Mouse (Mus musculus) myocyte (in vitro differentiated cells): Measurements from ENCODE around the gene Morf4l1.

Source experiments
- MAX ChIP-seq: IDR thresholded peaks from one replicate; pipeline ENCODE4 v1.6.1; 2011; ENCODE audit warnings: low read depth, mild to moderate bottlenecking, control low read depth
- MYOD1 ChIP-seq, 3 experiments: IDR thresholded peaks; one replicate each; pipeline ENCODE4 v1.6.1; 2011; ENCODE audit warnings: control low read depth in 2 of 3, low read depth in 2 of 3, mild to moderate bottlenecking in 2 of 3, moderate library complexity in 1 of 3; ENCODE audit not compliant: insufficient read length in 2 of 3, control insufficient read depth in 1 of 3
- MYOG ChIP-seq, 3 experiments: IDR thresholded peaks; one replicate each; pipeline ENCODE4 v1.6.1; 2011; ENCODE audit warnings: control low read depth in 2 of 3, low read depth in 2 of 3, mild to moderate bottlenecking in 2 of 3; ENCODE audit not compliant: insufficient read length in 2 of 3, control insufficient read depth in 1 of 3, insufficient read depth in 1 of 3
- POLR2A ChIP-seq: IDR thresholded peaks from one replicate; pipeline ENCODE4 v1.6.1; 2011; ENCODE audit warnings: low read depth, mild to moderate bottlenecking, control low read depth, moderate library complexity; ENCODE audit not compliant: insufficient read length
- REST ChIP-seq: IDR thresholded peaks from one replicate; pipeline ENCODE4 v1.6.1; 2011; ENCODE audit warnings: mild to moderate bottlenecking, control low read depth, moderate library complexity; ENCODE audit not compliant: insufficient read depth, insufficient read length
- TCF12 ChIP-seq: IDR thresholded peaks from one replicate; pipeline ENCODE4 v1.6.1; 2011; ENCODE audit warnings: mild to moderate bottlenecking, control low read depth; ENCODE audit not compliant: poor library complexity, insufficient read depth, severe bottlenecking
- USF1 ChIP-seq: IDR thresholded peaks from one replicate; pipeline ENCODE4 v1.6.1; 2011; ENCODE audit warnings: low read depth, mild to moderate bottlenecking, control low read depth, moderate library complexity

- no peak for TF ChIP-seq POLR2A
- TF ChIP-seq MYOG (IDR thresholded peaks at IDR 0.05; ENCODE audit: control insufficient read depth in 1 of 3, insufficient read depth in 1 of 3, insufficient read length in 2 of 3, low read depth in 2 of 3), result no peak
- TF ChIP-seq TCF12, result no peak
- no peak for TF ChIP-seq REST
- TF ChIP-seq MYOD1 (IDR thresholded peaks at IDR 0.05; ENCODE audit: control insufficient read depth in 1 of 3, insufficient read length in 2 of 3, low read depth in 2 of 3), result no peak
- TF ChIP-seq USF1, result no peak
- TF ChIP-seq MAX, result no peak
Observed at GRCm38 (mm10) chr9:90163749-90164095, 49.1 kb upstream of the Morf4l1 start.
